Mouse (Mus musculus): ENCODE measurements around the gene Elf1. TPM values are rescaled to one million over a fixed set of nuclear protein-coding genes. Genes with fewer than 3 reads are reported as not detected.
"Not testable (repeated sequence)": the region's sequence is repeated elsewhere in the genome, so short reads cannot be mapped to it uniquely, and the experiment has no call there.

Elf1 gene
- 100 to 1,000 TPM; 149 to 199 TPM for polyA plus RNA-seq (2017; shearing (Covaris generic))

GRCm38 (mm10) chr14:79480624-79481338 is at the start of gene Elf1:
Elf1 (plus strand) TSS chr14:79481194.
- ATAC-seq, result peak; percentile 54

- ATAC-seq, result no peak
Measured at GRCm38 (mm10) chr14:79434068-79434467, 46.9 kb upstream of the Elf1 start.

- ATAC-seq, result no peak
Measured at GRCm38 (mm10) chr14:79440655-79441054, 40.3 kb upstream of the Elf1 start.

GRCm38 (mm10) chr14:79441441-79441840 is 39.6 kb upstream of the Elf1 start:
- no peak for ATAC-seq

GRCm38 (mm10) chr14:79444601-79445000 is 36.4 kb upstream of the Elf1 start:
- ATAC-seq, result no peak

- no peak for ATAC-seq
Measured at GRCm38 (mm10) chr14:79445055-79445620, 35.9 kb upstream of the Elf1 start.

- ATAC-seq, result peak; percentile 99
Measured at GRCm38 (mm10) chr14:79451681-79452590, 29.1 kb upstream of the Elf1 start, which contains the start of gene Kbtbd6. Kbtbd6 (plus strand) TSS chr14:79451835.

GRCm38 (mm10) chr14:79452591-79452934 is 28.4 kb upstream of the Elf1 start:
- ATAC-seq, result not testable (repeated sequence)

- no peak for ATAC-seq
Measured at GRCm38 (mm10) chr14:79460401-79460800, 20.6 kb upstream of the Elf1 start.

GRCm38 (mm10) chr14:79460988-79461387 is 20.0 kb upstream of the Elf1 start:
- ATAC-seq, result no peak

GRCm38 (mm10) chr14:79465623-79466022 is 15.4 kb upstream of the Elf1 start:
- ATAC-seq, result no peak

- no peak for ATAC-seq
Measured at GRCm38 (mm10) chr14:79467621-79468020, 13.4 kb upstream of the Elf1 start.

- ATAC-seq, result no peak
Measured at GRCm38 (mm10) chr14:79473384-79473783, 7.6 kb upstream of the Elf1 start.

- ATAC-seq, result peak; percentile 73
Measured at GRCm38 (mm10) chr14:79481339-79482151, 551 bp downstream of the Elf1 start, which contains the start of gene Wbp4. Wbp4 (minus strand) TSS chr14:79481520.

GRCm38 (mm10) chr14:79482251-79482661 is 1.3 kb downstream of the Elf1 start:
- ATAC-seq, result no peak

GRCm38 (mm10) chr14:79482747-79483355 is 1.9 kb downstream of the Elf1 start:
- no peak for ATAC-seq

GRCm38 (mm10) chr14:79483611-79484120 is 2.7 kb downstream of the Elf1 start:
- ATAC-seq, result no peak

GRCm38 (mm10) chr14:79486617-79486992 is 5.6 kb downstream of the Elf1 start:
- no peak for ATAC-seq

- peak; percentile 58 for ATAC-seq
Measured at GRCm38 (mm10) chr14:79486993-79487731, 6.2 kb downstream of the Elf1 start.

- ATAC-seq, result no peak
Measured at GRCm38 (mm10) chr14:79488531-79488930, 7.5 kb downstream of the Elf1 start.

- ATAC-seq, result no peak
Measured at GRCm38 (mm10) chr14:79489150-79489549, 8.2 kb downstream of the Elf1 start.

Data from CD4-positive, CD25-positive, alpha-beta regulatory T cell, adult 4 months (primary cell).